Mouse (Mus musculus) ES-Bruce4 (cell line): ENCODE measurements around the gene Mafg.

Experiments
- CTCF ChIP-seq: IDR thresholded peaks from one replicate; pipeline ENCODE4 v1.8.1; 2011; ENCODE audit warnings: low read depth, low read length
- EP300 ChIP-seq: IDR thresholded peaks from 2 replicates; pipeline ENCODE4 v1.6.1; 2011; ENCODE audit warnings: low read depth, low read length; ENCODE audit not compliant: insufficient read depth
- POLR2A ChIP-seq: IDR thresholded peaks from one replicate; pipeline ENCODE4 v1.8.1; 2011; ENCODE audit warnings: low read length; ENCODE audit not compliant: insufficient read depth

DNA sequence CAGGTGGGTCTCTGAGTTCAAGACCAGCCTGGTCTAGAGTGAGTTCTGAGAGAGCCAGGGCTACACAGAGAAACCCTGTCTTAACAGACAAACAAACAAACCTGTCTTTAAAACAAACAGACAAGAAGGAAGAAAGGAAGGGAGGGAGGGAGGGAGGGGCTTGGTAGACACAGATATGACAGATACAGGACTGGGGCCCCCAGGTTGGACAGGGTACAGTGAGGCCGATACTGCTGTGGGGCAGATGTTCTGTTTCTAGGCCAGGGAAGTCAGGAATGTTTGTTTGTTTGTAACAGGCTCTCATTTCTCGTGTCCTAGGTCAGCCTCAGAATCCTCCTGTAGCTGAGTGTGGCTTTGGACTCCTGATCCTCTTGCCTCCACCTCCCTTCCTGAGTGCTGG lies 29.9 kb downstream of the Mafg start:
- TF ChIP-seq CTCF (no peak), POLR2A (no peak), EP300 (no peak)
